Mouse (Mus musculus) erythroid progenitor cell, adult 5-6 weeks (primary cell): ENCODE data around the gene Ptpn13. TPM values are rescaled to one million over a fixed set of nuclear protein-coding genes. Genes with fewer than 3 reads are reported as not detected.

Source experiments
- ATAC-seq: replicated peaks from 2 replicates; pipeline ENCODE4 v1.8.0; 2016; ENCODE audit warnings: moderate number of reproducible peaks, mild to moderate bottlenecking, moderate TSS enrichment, inconsistent platforms; ENCODE audit not compliant: poor library complexity, low FRiP score, severe bottlenecking
- total RNA-seq, 2 experiments: library from RNA; stranded (forward) in 1 of 2; stranded (reverse) in 1 of 2; fragments of 150-400 nt in 1 of 2; fragments of 186-747, 209-891 nt in 1 of 2; gene quantifications; 2 replicates each; pipeline versions ENCODE4 v1.2.3 to v1.2.4; 2015 to 2017; ENCODE audit warnings: low replicate concordance in 2 of 2

Gene Ptpn13
- total RNA-seq, 2 experiments from 2014 or later: 1.4 to 1.7 TPM

DNA sequence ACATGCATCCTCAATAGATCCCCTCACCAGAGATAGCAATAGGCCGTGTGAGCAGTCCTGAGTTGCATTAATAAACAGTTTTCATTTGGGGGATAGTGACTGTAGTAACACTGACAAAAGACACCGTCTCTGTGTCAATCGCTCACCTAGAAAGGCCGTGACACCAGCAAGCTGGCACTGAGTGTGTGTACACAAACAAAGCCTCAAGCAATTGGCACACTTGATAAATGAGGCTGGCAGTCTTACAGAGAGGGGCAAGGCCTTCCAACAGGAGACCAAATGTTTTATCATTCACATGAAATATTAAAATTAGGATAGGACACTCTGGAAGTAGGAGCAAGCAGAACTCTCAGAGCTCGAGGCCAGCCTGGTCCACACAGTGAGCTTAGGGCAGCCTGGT lies 197.3 kb downstream of the Ptpn13 start:
- ATAC-seq: no peak

DNA sequence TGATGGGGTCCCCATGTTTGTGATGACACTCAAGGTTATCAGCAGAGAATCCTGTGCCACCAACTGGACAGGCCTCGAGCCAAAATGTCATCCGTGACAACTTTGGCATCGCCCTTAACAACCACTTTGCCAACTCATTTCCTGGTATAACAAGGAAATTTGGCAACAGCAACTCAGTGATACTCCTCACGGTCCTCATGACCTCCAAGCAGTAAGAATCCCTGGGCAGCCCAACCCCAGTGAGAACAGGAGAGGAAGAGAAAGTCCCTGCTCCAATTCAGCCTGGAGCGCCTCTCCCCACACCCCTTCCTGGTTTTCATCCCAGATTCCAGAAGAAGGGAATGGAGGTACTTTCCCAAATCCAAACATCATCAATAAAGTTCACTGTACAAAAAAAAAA lies 199.8 kb downstream of the Ptpn13 start:
- ATAC-seq: no peak

DNA sequence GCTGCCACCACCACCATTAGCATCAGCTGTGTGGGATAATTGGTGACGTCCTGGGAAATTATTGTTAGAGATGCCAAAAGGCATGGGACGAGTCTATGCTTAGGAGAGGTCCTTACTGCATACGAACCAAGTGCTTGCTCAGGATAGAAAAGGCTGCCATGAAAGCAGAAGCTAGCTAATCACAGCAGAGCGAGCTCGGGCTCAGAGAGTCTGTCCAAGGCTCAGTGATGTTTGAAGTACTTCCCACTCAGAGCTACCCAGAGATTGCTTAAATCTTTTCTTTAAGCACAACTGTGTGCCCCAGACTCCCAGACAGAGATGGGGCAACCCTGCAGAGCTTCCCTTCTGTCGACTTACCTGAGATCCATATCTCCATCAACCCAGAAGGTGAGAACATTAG lies 203.5 kb downstream of the Ptpn13 start:
- no peak for ATAC-seq

DNA sequence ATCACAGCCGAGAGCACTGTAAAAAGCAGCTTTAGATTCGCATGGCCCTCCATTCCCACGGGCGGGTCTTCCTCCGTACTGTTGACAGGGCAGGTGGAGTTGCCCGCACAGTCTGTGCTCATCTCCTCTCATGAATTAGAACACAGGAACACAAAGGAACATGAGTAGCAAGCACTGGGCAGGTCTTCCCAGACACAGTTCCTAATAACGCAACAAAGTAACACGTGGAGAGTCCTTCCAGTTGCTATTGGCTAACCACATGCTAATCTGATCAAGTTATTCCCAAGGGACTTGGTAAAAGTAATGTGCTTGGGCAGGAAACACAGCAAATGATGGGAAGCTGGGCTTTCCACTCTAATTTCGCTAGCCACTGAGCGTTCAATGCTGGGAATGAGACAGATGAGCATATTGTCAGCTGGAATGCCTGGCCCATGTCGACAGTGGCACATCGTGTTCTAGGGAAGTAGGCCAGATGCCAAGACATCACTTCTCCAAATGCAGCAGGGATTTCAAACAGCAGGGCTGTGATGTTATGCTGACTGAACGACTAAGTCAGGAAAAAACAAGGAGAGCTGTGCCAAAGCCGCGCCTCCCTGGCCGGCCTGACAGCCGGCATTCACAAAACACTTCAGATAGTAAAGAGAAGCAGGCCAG lies 204.2 kb downstream of the Ptpn13 start, which contains the start of gene Slc10a6:
TSS of gene Slc10a6 (minus strand) at position 293 of the 654 bp plus-strand sequence.
- ATAC-seq: no peak

DNA sequence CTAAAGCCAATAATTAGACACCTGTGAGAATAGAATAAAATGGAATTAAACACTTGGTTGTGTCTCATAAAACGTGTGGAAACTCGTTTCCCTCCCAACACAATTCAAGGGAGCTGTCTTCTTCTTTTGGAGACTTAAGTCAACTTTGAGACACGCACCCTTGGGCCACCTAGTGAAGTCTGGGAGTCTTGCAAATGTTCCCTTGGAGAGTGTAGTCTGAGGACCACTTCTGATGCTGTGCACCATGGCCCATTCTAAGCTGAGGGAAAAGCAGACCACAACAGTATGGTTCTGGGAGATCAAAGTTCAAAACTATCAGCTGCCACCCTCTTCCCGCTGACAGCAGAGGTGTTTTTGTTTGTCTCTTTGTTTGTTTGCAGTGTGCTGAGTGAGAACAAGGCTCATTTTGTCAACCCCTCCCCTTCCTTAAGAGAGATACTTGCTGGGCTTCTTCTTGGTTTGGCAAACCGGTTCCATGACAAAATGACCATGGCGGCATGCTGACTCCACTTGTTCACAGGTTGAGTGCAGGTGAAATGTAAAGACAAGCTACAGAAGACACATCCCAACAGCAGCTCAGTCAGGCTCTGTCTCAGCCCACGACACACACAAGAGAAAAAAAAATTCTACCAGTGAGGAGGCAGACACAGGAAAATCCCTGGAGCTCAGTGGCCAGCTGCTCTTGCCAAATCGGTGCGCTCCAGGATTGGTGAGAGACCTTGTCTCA lies 205.0 kb downstream of the Ptpn13 start:
- ATAC-seq: no peak

DNA sequence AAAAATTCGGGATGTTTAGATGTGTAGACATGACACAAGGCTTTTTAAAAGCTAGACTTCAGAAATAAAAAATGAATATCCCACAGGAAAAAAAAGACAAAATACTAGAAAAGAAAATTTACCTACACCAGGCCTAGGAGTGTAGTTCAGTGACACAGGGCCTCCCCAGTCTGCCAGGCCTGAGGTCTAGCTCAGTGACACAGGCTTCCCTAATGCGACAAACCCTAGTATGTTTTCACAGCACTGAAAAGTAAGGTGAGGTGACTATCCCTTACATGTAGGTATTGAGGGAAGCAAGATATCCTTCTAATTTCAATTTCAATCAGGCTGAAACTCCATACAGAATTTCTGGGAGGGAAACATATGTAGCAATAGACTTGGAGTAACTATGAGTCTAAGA lies 212.2 kb downstream of the Ptpn13 start:
- no peak for ATAC-seq

DNA sequence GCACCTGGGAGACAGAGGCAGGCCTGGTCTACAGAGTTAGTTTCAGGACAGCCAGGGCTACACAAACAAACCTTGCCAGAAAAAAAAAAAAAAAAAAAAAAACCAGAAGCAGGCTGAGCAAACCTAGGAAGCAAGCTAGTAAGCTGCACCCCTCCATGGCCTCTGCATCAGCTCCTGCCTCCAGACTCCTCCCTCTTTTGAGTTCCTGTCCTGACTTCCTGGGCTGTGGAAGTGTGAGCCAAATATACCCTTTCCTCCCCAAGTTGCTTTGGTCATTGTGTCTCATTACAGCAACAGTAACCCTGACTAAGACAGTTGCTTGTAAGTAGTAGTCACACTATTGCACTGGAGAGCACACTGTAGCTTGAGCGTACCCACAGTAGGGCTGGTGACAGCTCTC lies 219.2 kb downstream of the Ptpn13 start:
- no peak for ATAC-seq

DNA sequence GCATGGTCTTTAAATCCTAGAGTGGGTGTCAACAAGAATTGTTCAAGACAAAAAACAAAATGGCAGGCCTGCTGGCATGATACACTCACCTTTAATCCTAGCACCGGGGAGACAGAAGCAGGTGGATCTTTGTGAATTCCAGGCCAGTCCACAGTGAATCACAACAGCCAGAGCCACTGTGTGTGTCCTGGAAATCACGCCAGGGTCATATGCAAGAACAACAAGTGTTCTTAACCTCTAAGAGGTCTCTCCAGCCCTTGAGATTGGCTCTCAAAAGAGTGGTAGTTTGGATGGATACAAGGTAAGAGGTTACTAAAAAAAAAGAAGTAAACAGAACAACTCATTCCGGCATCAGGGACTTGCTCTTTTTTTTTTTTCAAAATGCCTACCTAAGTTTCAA lies 222.3 kb downstream of the Ptpn13 start:
- ATAC-seq: no peak

Other genes with a start within 250 kb of the Ptpn13 start
- gene Mapk10, start 213.9 kb upstream of the Ptpn13 start, total RNA-seq (2015; ENCODE audit: low replicate concordance): not detected in 2 replicates
- not detected in 2 replicates for gene Mapk10, start 213.9 kb upstream of the Ptpn13 start, total RNA-seq (2017; ENCODE audit: low replicate concordance)
- not detected in 2 replicates for gene Slc10a6, start 204.2 kb downstream of the Ptpn13 start, total RNA-seq (2015; ENCODE audit: low replicate concordance)
- gene Slc10a6, start 204.2 kb downstream of the Ptpn13 start, total RNA-seq (2017; ENCODE audit: low replicate concordance): not detected in 2 replicates
- gene 1700016H13Rik, start 230.8 kb downstream of the Ptpn13 start, total RNA-seq (2015; ENCODE audit: low replicate concordance): not detected in 2 replicates
- not detected in 2 replicates for gene 1700016H13Rik, start 230.8 kb downstream of the Ptpn13 start, total RNA-seq (2017; ENCODE audit: low replicate concordance)